Mouse (Mus musculus): ENCODE results near the gene Cbfa2t3.

GRCm38 (mm10) chr8:122725187-122725586 lies 26.3 kb upstream of the Cbfa2t3 start:
- TF ChIP-seq CTCF (IDR thresholded peaks at IDR 0.05), result no peak
- no peak for TF ChIP-seq EP300 (IDR thresholded peaks at IDR 0.05)

Data from lung, postnatal 0 days (tissue).